Comparison of ENCODE assay signal across 8 mouse cellular contexts in the genomic region with DNA sequence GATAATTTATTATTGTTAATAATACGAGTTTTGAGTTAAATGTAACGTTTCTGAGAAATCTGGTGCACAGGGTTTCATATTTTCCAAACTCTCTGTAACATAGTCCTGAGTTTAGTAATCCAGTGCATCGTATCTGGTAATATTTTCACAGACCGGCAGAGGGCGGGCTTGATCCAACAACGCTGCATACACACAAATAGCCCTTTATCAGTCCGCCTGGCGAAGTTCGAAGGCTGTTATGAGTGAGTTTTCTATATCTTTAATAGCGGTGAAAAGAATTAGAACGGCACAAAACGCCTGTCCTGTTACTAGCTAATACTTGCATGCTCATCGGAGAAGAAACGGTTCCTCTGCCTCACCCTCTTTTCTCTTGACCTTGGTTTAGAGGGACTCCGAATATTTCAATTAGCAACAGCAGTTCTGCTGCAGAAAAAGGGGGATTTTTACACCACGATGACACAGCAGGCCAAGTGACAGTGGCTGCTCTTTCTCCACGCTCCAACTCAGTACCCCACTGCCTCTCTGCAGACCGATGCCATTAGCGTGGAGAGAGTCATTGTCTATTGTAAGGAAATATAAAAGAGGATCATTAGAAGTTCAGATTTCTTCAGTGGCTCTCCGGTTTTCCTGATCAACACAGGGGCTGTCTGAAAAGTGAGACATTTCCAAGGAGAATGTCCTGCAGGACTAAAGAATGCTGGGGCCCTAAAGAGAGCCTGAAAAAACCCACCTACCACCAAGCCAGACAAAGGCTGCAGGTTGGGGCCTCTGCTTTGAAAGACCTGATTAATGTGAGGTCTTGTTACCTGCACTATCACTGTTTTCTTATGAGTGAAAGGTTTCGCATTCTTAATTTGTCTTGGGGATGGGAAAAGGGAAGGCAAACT.
DNase-seq lines count a peak whose midpoint lies in the region; ATAC-seq and TF ChIP-seq lines count a peak whose summit lies in the region.

No protein-coding gene starts in this region.

- H3K9ac ChIP-seq in ES-E14 (ENCODE audit: insufficient read depth, low read depth, low read length, poor library complexity, severe bottlenecking): no peak overlapping the region
- H3K9ac ChIP-seq in forebrain, embryonic 13.5 days: peak overlapping the region; percentile 41
- no peak overlapping the region for H3K9ac ChIP-seq in liver, embryonic 14.5 days (replicated peaks)
- no peak overlapping the region for H3K9ac ChIP-seq in neural tube, embryonic 14.5 days (replicated peaks; ENCODE audit: low read depth, low read length)

- WGBS in forebrain, embryonic 13.5 days: 3% methylated on average over 21 of the region's 21 CpGs
- 22% methylated on average over 21 of the region's 21 CpGs for WGBS in liver, embryonic 14.5 days (ENCODE audit: insufficient replicate concordance)
- 7% methylated on average over 21 of the region's 21 CpGs for WGBS in neural tube, embryonic 14.5 days

- H3K4me2 ChIP-seq in forebrain, embryonic 13.5 days: peak overlapping the region; percentile 61
- H3K4me2 ChIP-seq in liver, embryonic 14.5 days (ENCODE audit: low read depth): 0 out of 2 replicates have a peak overlapping the region, but pooled peaks have one; percentile 11
- peak overlapping the region; percentile 43 for H3K4me2 ChIP-seq in neural tube, embryonic 14.5 days (ENCODE audit: low read depth, low read length)

- no peak for TF ChIP-seq EP300 in liver, embryonic 14.5 days (IDR thresholded peaks at IDR 0.05; ENCODE audit: low read depth)

- H3K4me3 ChIP-seq in ES-E14 (ENCODE audit: insufficient read depth in 1 of 2, low read depth in 1 of 2, low read length in 2 of 2, poor library complexity in 1 of 2, severe bottlenecking in 1 of 2): no peak overlapping the region
- H3K4me3 ChIP-seq in forebrain, embryonic 13.5 days: peak overlapping the region; percentile 33
- H3K4me3 ChIP-seq in liver, embryonic 14.5 days (ENCODE audit: insufficient read depth in 1 of 2, low read depth in 2 of 2, low read length in 2 of 2): no peak overlapping the region
- peak overlapping the region; percentile 18; the same call in 1 of the 2 replicates for H3K4me3 ChIP-seq in neural tube, embryonic 14.5 days (ENCODE audit: low read depth, low read length)

- in situ Hi-C loops in ES-E14 (cut with MboI; ENCODE audit: low sequenced_read_pairs in 2 of 2, unreplicated experiment in 2 of 2): loop anchor here (5.0 to 10.0 kb wide), 2 partner anchors 264 to 266 kb away; no protein-coding TSS in a partner anchor

- intact Hi-C loops in heart, postnatal 10 days (cut with DNase I): loop anchor here (2.0 to 5.0 kb wide), 2 partner anchors 232 to 266 kb away; no protein-coding TSS in a partner anchor

- H3K27me3 ChIP-seq in forebrain, embryonic 13.5 days: no peaks in the 10 kb centered on the region
- no peaks in the 10 kb centered on the region for H3K27me3 ChIP-seq in liver, embryonic 14.5 days (ENCODE audit: control insufficient read depth, insufficient read depth, low read length)
- no peaks in the 10 kb centered on the region for H3K27me3 ChIP-seq in neural tube, embryonic 14.5 days (ENCODE audit: control insufficient read depth, insufficient read depth, low read length)

- no peak overlapping the region for H3K27ac ChIP-seq in ES-E14 (ENCODE audit: insufficient read depth, low read depth, low read length, poor library complexity, severe bottlenecking)
- H3K27ac ChIP-seq in forebrain, embryonic 13.5 days: no peak overlapping the region
- no peak overlapping the region for H3K27ac ChIP-seq in liver, embryonic 14.5 days
- no peak overlapping the region for H3K27ac ChIP-seq in neural tube, embryonic 14.5 days (ENCODE audit: low read depth, low read length)

- peak; percentile 51 for DNase-seq in ES-E14 (ENCODE audit: low read depth, low spot score)
- DNase-seq in c-Kit-positive CD71-positive TER-119-positive erythroid progenitor cells, embryonic 14.5 days (ENCODE audit: low spot score): peak; percentile 24
- peak; percentile 66 to 76 for DNase-seq in heart, postnatal 10 days
- DNase-seq in kidney, postnatal 4 days: peak; percentile 80
- DNase-seq in liver, embryonic 14.5 days (ENCODE audit: low read depth in 3 of 3, low spot score in 3 of 3): peak; percentile 3 to 19 (median 7)
- peak; percentile 65 for DNase-seq in thymus, postnatal 4 days

- H3K36me3 ChIP-seq in ES-E14 (ENCODE audit: control insufficient read depth, insufficient read depth, low read length, poor library complexity, severe bottlenecking): no peaks in the 10 kb centered on the region
- H3K36me3 ChIP-seq in forebrain, embryonic 13.5 days (ENCODE audit: poor library complexity, severe bottlenecking): no peaks in the 10 kb centered on the region
- no peaks in the 10 kb centered on the region for H3K36me3 ChIP-seq in liver, embryonic 14.5 days (replicated peaks; ENCODE audit: control insufficient read depth, insufficient read depth, low read depth)
- H3K36me3 ChIP-seq in neural tube, embryonic 14.5 days (ENCODE audit: control insufficient read depth, insufficient read depth, low read length): no peaks in the 10 kb centered on the region

- ATAC-seq in forebrain, embryonic 13.5 days: peak; percentile 95
- ATAC-seq in liver, embryonic 14.5 days (ENCODE audit: insufficient read depth): no peak
- ATAC-seq in neural tube, embryonic 14.5 days (ENCODE audit: low read depth): peak; percentile 91

- H3K4me1 ChIP-seq in ES-E14 (ENCODE audit: control insufficient read depth in 2 of 2, insufficient read depth in 2 of 2, low read length in 2 of 2, poor library complexity in 1 of 2): no peaks in the 10 kb centered on the region
- H3K4me1 ChIP-seq in forebrain, embryonic 13.5 days: peaks cover 8% of the 10 kb centered on the region
- H3K4me1 ChIP-seq in liver, embryonic 14.5 days (replicated peaks; ENCODE audit: control insufficient read depth in 2 of 2, insufficient read depth in 2 of 2, low read length in 1 of 2): no peaks in the 10 kb centered on the region
- H3K4me1 ChIP-seq in neural tube, embryonic 14.5 days (ENCODE audit: control insufficient read depth, insufficient read depth, low read length): 0 out of 2 replicates have a peak, but pooled peaks cover 3% of the 10 kb centered on the region

- no peaks in the 10 kb centered on the region for H3K9me3 ChIP-seq in ES-E14 (ENCODE audit: control insufficient read depth, insufficient read depth, low read depth, low read length)
- no peaks in the 10 kb centered on the region for H3K9me3 ChIP-seq in forebrain, embryonic 13.5 days (replicated peaks)
- H3K9me3 ChIP-seq in liver, embryonic 14.5 days (ENCODE audit: control insufficient read depth, low read length): no peaks in the 10 kb centered on the region
- no peaks in the 10 kb centered on the region for H3K9me3 ChIP-seq in neural tube, embryonic 14.5 days (ENCODE audit: control insufficient read depth, low read length)

- peak; percentile 57 for TF ChIP-seq CTCF in liver, embryonic 14.5 days (IDR thresholded peaks at IDR 0.05; ENCODE audit: low read depth)

TF ChIP-seq in ES-E14, 5 proteins besides CTCF, POLR2A, EP300 and RAD21:
- TF ChIP-seq ZNF384 (IDR thresholded peaks at IDR 0.05; ENCODE audit: low read depth, low read length): no peak
- no peak for TF ChIP-seq MAFK (IDR thresholded peaks at IDR 0.05; ENCODE audit: insufficient read depth, low read depth, low read length)
- no peak for TF ChIP-seq CHD2 (IDR thresholded peaks at IDR 0.05; ENCODE audit: low read depth, low read length)
- TF ChIP-seq ZC3H11A (IDR thresholded peaks at IDR 0.05; ENCODE audit: borderline replicate concordance, low read depth, low read length): peak; percentile 90
- no peak for TF ChIP-seq HCFC1 (IDR thresholded peaks at IDR 0.05; ENCODE audit: borderline replicate concordance, insufficient read depth, low read length)

Comparison
In these comparisons a context has a peak if more than half of its experiments do, and no peak if none do; other contexts are left out.
1. DNase-seq: peak in every context shown above with its lines; median percentile 80 in kidney, postnatal 4 days; 71 in heart, postnatal 10 days; 65 in thymus, postnatal 4 days; 51 in ES-E14; 24 in c-Kit-positive CD71-positive TER-119-positive erythroid progenitor cells, embryonic 14.5 days; 7 in liver, embryonic 14.5 days.
2. H3K4me3 ChIP-seq: peak in forebrain, embryonic 13.5 days (single experiment) and neural tube, embryonic 14.5 days (single experiment); none in ES-E14 (0 of 2) and liver, embryonic 14.5 days (0 of 2).
3. H3K4me2 ChIP-seq: peak in every context shown above with its lines; median percentile 61 in forebrain, embryonic 13.5 days; 43 in neural tube, embryonic 14.5 days; 11 in liver, embryonic 14.5 days.